In genomic region chr3:124597789-124598188, GRCm38 (mm10) we compare ENCODE assay signal across 39 mouse cellular contexts. TPM values are rescaled to one million over a fixed set of nuclear protein-coding genes. Genes with fewer than 3 reads are reported as not detected.
"Had no signal": no experiment of that assay in that cellular context is flagged by ENCODE, and none has a peak within 500 bp of the region (broad histone marks: within the 10 kb centered on the region; RNA-seq: fewer than 3 reads in every experiment).

No protein-coding gene starts in this region.

- H3K4me3 ChIP-seq: heart, adult 2 months; heart, embryonic 10.5 days; heart, embryonic 12.5 days; hindbrain, embryonic 10.5 days; hindbrain, embryonic 12.5 days; intestine, embryonic 15.5 days; layer of hippocampus, adult 2 months; left cerebral cortex, adult 2 months; limb, embryonic 10.5 days; limb, embryonic 12.5 days; liver, embryonic 13.5 days had no signal

- H3K9ac ChIP-seq: heart, embryonic 12.5 days; hindbrain, embryonic 12.5 days; hindbrain, embryonic 14.5 days; intestine, embryonic 15.5 days; limb, embryonic 12.5 days; liver, embryonic 13.5 days had no signal

- H3K9me3 ChIP-seq: heart, embryonic 10.5 days; heart, embryonic 12.5 days; hindbrain, embryonic 10.5 days; hindbrain, embryonic 12.5 days; intestine, embryonic 15.5 days; limb, embryonic 10.5 days; limb, embryonic 12.5 days; liver, embryonic 13.5 days had no signal

- DNase-seq: gastrocnemius, postnatal 14 days; gastrocnemius, postnatal 36 days; heart, adult 11 months; heart, adult 2 months; heart, postnatal 10 days; heart, postnatal 4 days; kidney, adult 18-20 months; kidney, adult 8-10 months; kidney, postnatal 10 days; kidney, postnatal 25 days; kidney, postnatal 4 days; liver; liver, embryonic 13.5 days had no signal

- H3K27me3 ChIP-seq: heart, embryonic 12.5 days; hindbrain, embryonic 12.5 days; intestine, embryonic 15.5 days; limb, embryonic 12.5 days; liver, embryonic 13.5 days had no signal

- H3K36me3 ChIP-seq: heart, embryonic 10.5 days; heart, embryonic 12.5 days; hindbrain, embryonic 10.5 days; hindbrain, embryonic 12.5 days; intestine, embryonic 15.5 days; limb, embryonic 10.5 days; limb, embryonic 12.5 days; liver, embryonic 13.5 days had no signal

- H3K27ac ChIP-seq: heart, adult 2 months; heart, embryonic 10.5 days; hindbrain, embryonic 10.5 days; hindbrain, embryonic 12.5 days; hindbrain, embryonic 14.5 days; intestine, embryonic 15.5 days; layer of hippocampus, adult 2 months; left cerebral cortex, adult 2 months; limb, embryonic 10.5 days; limb, embryonic 12.5 days; liver, embryonic 13.5 days had no signal

- H3K4me1 ChIP-seq: heart, embryonic 10.5 days; heart, embryonic 12.5 days; hindbrain, embryonic 10.5 days; hindbrain, embryonic 12.5 days; intestine, embryonic 15.5 days; limb, embryonic 10.5 days; limb, embryonic 12.5 days; liver, embryonic 13.5 days had no signal

- ATAC-seq: hindbrain, embryonic 16.5 days; inflammation-experienced regulatory T-cells, adult 6 months; intestine, embryonic 15.5 days; intestine, postnatal 0 days had no signal

RNA-seq across cellular contexts. Expression of gene 1700003H04Rik, which starts 16.9 kb away (rescaled TPM):
- total RNA-seq: gastrocnemius, adult 18-20 months; gastrocnemius, adult 8-10 months; gastrocnemius, postnatal 14 days; gastrocnemius, postnatal 36 days; heart, adult 2 months; heart, postnatal 10 days; heart, postnatal 25 days; heart, postnatal 4 days; layer of hippocampus, adult 2 months; layer of hippocampus, postnatal 10 days; layer of hippocampus, postnatal 25 days; left cerebral cortex, adult 2 months; left cerebral cortex, postnatal 14 days; left cerebral cortex, postnatal 36 days had no signal
- polyA plus RNA-seq: heart, adult 2 months; heart, embryonic 10.5 days; heart, embryonic 12.5 days; heart, embryonic 14.5 days; heart, embryonic 16.5 days; hindbrain, embryonic 10.5 days; hindbrain, embryonic 12.5 days; hindbrain, embryonic 14.5 days; hindbrain, embryonic 16.5 days; inflammation-experienced regulatory T-cells, adult 6 months; intestine, embryonic 15.5 days; intestine, postnatal 0 days; kidney, embryonic 14.5 days; kidney, embryonic 16.5 days; limb, embryonic 10.5 days; limb, embryonic 12.5 days; limb, embryonic 14.5 days; liver, embryonic 11.5 days; liver, embryonic 13.5 days had no signal
